Mouse (Mus musculus) thymus, postnatal 36 days (tissue): ENCODE data around the gene Spindoc.

Source experiments
- DNase-seq, 2 experiments: peaks; one replicate each; pipeline ENCODE4 v3.0.0; 2022; ENCODE audit warnings: mixed read lengths in 2 of 2

The Spindoc gene

DNA sequence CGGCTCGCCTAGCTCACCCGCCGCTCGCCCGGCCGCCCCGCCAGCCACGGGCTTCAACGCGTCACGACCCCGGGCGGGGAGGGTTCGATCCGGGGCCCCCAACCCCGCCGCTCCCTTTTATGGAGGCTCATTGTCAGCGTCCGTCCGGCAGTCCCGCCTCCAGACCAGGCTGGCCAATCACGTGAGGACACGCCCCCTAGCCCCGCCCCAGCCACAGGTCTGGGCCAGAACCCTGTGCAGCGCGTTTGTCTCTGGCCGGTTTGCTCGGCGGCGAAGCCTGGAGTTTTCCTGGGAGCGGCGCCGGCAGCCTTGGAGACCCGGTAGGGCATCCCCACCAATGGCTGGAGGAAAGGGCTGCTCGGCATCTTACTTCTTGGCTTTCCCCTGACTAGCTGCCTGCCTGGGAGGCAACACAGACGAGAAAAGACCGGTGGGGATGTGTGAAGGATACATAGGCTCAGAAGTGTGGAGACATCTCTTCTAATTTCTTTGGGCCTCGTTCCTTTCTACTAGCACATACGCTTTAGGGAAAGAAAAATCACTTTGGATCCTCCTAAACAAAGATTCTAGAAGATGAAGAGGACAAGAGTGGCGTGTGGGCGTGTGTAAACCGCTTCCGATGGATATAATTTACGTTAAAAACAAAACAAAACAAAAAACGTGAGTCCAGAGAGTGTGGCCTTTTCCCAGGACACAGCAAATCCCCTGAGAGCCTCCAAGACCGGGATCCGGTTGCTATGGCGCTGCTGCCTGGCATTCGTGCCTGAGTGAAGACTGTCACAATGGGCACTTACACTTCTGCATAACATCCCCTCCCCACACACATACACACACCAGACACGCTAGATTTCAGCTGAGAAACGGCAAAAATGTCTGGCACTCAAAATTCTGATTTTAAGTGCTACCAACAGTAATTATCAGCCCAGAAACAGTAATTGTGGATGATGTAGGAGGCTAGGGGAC lies at the start of gene Spindoc:
Gene Spindoc (minus strand): TSS at position 92 of the 963 bp plus-strand sequence.
- DNase-seq: peak; percentile 97 to 99

- no peak for DNase-seq
Measured at GRCm38 (mm10) chr19:7425398-7425775, 42.6 kb upstream of the Spindoc start.

- DNase-seq: no peak
Measured at GRCm38 (mm10) chr19:7424590-7425397, 42.0 kb upstream of the Spindoc start.

GRCm38 (mm10) chr19:7424131-7424530 lies 41.3 kb upstream of the Spindoc start:
- DNase-seq: no peak

GRCm38 (mm10) chr19:7423656-7424030 lies 40.8 kb upstream of the Spindoc start:
- DNase-seq: no peak

DNA sequence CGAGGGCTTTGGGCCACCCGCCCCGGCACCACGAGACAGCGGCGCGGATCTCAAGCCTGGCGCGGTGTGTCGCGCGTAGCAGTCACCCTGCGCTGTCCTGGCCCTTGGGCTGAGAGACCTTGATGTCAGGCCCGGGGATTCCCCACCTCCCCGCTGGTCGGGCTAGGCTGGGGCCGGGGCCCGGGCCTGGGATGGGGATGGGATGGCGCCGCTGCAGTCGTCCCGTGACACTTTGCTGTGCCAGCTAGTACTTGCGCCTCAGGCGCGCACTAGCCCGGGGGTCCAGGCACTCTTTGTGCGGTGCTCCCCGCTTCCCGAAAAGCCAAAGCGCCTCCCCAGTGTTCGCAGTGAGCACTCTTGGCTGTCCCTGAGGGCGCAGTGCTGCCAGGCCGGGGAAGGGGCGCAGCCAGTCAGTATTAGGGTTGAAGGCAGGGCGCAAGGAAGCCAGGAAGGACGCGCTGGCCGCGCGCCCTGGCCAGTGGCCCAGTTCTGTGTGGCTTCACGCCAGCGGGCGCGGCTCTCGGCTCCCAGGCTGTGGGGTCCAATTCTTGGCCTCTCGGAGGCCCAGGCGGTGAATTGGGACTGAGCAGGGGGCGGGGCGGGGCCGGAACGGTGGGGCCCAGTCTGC lies 40.3 kb upstream of the Spindoc start:
- DNase-seq: peak; percentile 8 to 19

- DNase-seq: peak in 1 of 2 experiments; percentile 20
Measured at GRCm38 (mm10) chr19:7422656-7423027, 39.8 kb upstream of the Spindoc start.

DNA sequence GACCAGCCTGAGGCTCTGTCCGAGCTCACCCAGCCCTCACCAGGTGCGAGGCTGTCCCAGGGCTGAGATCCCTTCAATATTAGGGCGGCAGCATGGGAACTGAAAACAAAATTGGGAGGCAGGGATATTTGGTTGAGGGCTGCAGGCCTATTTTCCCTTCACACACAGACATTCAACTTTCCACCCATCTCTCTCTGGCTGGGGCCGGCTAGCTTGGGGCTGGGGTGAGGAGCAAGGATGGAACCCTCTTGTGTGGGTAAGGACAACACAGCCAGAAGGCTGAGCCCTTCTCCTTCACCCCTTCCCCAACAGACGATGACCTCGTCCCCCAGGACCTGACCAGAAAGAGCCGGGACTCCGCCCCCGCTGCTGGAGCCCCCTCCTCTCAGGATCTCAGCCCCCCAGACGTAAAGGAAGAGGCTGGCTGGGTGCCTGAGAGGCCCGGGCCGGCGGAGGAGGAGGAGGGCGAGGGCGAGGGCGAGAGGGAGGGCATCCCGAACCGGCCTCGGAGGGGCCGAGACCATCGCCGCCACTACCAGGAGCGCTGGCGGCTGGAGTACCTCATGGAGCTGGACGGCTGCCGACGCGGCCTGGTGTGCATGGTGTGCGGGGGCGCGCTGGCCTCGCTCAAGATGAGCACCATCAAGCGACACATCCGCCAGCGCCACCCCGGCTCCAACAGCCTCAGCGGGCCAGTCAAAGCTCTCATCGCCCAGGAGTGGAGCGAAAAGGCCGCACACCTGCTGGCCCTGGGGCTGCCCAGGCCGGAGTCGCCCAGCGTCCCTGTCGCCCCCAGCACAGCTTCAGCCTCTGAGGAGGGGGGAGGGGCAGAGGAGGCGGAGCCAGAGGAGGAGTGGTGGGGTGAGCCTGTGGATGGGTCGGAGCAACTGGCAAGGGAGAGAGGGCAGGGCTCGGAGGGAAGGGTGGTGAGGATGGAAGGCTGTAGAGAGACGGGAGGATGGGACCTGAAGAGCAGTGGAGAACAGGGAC lies 39.1 kb upstream of the Spindoc start:
- peak; percentile 13 to 48 for DNase-seq

GRCm38 (mm10) chr19:7420841-7421601 lies 38.2 kb upstream of the Spindoc start:
- no peak for DNase-seq

- DNase-seq: no peak
Measured at GRCm38 (mm10) chr19:7420108-7420507, 37.3 kb upstream of the Spindoc start.

DNA sequence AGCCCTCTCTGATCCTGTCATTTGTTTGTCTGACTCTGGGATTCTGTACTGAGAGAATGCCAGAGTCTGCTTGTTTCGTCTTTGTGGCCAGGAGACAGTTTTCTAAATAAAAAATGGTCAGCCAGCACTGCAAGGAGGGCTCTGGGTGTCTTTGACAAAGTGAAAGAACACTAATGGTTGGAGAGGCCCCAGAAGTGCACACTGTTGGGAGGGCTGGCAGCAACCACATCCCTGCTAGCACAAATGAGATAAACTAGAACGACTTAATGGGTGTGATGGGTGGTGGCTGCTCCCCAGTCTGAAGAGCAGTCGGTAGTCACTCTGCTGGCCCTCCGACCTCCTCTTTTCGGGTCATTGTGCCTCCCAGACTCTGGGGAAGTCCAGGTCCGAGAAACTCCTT lies 36.3 kb upstream of the Spindoc start:
- DNase-seq: peak in 1 of 2 experiments; percentile 2

GRCm38 (mm10) chr19:7417911-7418849 lies 35.4 kb upstream of the Spindoc start:
- peak; percentile 86 to 88 for DNase-seq

DNA sequence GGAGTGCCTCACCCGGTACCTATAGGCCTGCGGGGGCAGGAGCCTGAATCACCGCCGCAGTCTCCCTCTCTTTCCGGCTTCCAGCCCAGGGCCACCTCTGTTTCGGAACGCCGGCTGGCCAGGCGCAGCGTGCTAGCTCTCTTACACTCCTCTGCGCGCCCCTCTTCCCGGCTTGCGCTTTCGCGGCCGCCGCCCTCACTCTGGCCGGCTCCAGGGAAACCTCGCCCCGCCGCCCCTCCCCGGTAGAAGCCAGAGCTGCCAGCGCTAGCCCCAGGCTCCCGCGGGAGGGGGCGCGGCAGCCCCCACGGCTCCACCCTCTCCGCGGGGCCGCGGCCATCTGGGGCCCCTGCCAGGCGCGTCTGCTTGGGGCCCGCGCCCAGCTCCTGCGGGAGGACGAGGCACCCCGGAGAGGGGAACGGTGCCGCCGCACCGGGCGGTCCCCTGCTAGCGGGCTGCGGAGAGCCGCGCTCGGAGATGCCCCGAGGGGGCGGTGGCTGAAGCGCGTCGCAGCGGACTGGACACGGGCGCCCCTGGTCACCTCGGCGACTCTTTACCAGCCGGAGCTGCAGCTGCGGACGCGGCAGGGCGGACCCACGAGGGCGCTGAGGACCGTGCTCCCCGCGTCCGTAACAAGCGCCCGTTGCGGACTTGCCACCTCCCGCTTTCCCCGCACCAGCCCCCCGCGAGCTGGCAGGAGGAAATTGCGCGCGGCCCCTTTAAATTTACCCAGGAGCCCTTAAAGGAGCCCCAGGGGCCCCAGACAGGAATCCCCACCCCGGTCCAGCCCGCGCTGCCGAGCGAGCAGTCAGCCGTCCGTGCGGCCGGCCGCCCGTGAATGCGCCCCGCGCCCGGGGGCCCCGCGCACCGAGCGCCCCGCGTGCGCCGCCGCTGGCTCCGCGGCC lies 34.3 kb upstream of the Spindoc start, which contains the start of gene 2700081O15Rik:
Gene 2700081O15Rik (plus strand): TSS at position 792 of the 902 bp plus-strand sequence.
- peak; percentile 72 to 81 for DNase-seq

- no peak for DNase-seq
Measured at GRCm38 (mm10) chr19:7415916-7416833, 33.4 kb upstream of the Spindoc start.

GRCm38 (mm10) chr19:7412361-7412760 lies 29.6 kb upstream of the Spindoc start:
- no peak for DNase-seq

DNA sequence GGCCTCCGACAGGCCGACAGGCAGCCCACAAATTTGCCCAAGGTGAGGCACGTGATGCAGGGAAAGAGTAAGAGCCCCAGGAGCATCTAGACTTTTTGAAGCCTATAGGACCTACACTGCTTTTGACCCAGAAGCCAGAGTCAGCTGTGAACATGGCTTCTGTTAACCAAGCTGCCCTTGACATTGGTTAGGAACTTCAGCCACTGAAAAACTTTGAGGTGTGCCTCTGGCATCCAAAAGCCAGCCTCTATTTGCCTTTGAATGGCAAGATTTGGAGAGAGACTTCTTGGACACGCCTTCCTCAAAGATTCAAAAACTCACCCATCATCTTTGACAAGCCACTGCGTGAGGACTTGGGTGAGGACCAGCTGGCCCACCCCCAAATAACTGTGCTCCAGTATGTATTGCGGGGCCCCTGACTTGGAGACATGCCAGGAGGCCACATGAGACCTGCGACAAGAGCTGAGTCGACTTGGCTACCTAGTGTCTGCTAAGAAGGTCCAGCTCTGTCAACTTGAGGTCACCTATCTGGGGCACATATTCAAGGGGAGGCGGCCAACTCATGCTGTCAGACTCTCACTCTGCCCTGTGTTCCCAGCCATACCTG lies 21.9 kb upstream of the Spindoc start:
- no peak for DNase-seq

GRCm38 (mm10) chr19:7400635-7401034 lies 17.8 kb upstream of the Spindoc start:
- no peak for DNase-seq
